Mouse (Mus musculus): ENCODE measurements at regions not wholly inside any gene's neighbourhood (a gene's known extent, or its start where the extent isn't known, plus 50 kb on each side); places are given as distances from the start of the nearest gene placed in this dataset.

- Histone ChIP-seq H3ac (ENCODE audit: control insufficient read depth, insufficient read length) (no peak overlapping the region), H3K79me2 (ENCODE audit: control insufficient read depth, insufficient read depth) (no peaks in the 10 kb centered on the region), H3K27me3 (ENCODE audit: control insufficient read depth, insufficient read depth, insufficient read length) (no peaks in the 10 kb centered on the region), H3K4me3 (no peak overlapping the region), H3K4me2 (ENCODE audit: low read depth) (no peak overlapping the region), H3K36me3 (ENCODE audit: control insufficient read depth, insufficient read depth) (no peaks in the 10 kb centered on the region)
- no peak for TF ChIP-seq POLR2AphosphoS2 (IDR thresholded peaks at IDR 0.05; ENCODE audit: insufficient read length, low read depth)
- TF ChIP-seq MYOG (IDR thresholded peaks at IDR 0.05; ENCODE audit: control insufficient read depth in 1 of 3, insufficient read depth in 1 of 3, insufficient read length in 2 of 3, low read depth in 2 of 3): no peak
Observed at GRCm38 (mm10) chr10:91827074-91827473, 646.0 kb upstream of the Tmpo start.

GRCm38 (mm10) chr10:91823499-91823898, 642.4 kb upstream of the Tmpo start:
- no peaks in the 10 kb centered on the region for H3K27me3 ChIP-seq (ENCODE audit: control insufficient read depth, insufficient read depth, insufficient read length)
- no peak overlapping the region for H3K4me2 ChIP-seq (ENCODE audit: low read depth)
- no peaks in the 10 kb centered on the region for H3K36me3 ChIP-seq (ENCODE audit: control insufficient read depth, insufficient read depth)
- no peak overlapping the region for H3ac ChIP-seq (ENCODE audit: control insufficient read depth, insufficient read length)
- TF ChIP-seq MYOG (IDR thresholded peaks at IDR 0.05; ENCODE audit: control insufficient read depth in 1 of 3, insufficient read depth in 1 of 3, insufficient read length in 2 of 3, low read depth in 2 of 3): no peak
- TF ChIP-seq TCF3 (IDR thresholded peaks at IDR 0.05; ENCODE audit: insufficient read length, low read depth): no peak
- TF ChIP-seq POLR2A (IDR thresholded peaks at IDR 0.05; ENCODE audit: insufficient read length, low read depth): no peak
- no peak for TF ChIP-seq TCF12 (IDR thresholded peaks at IDR 0.05; ENCODE audit: insufficient read depth, poor library complexity, severe bottlenecking)
- no peak for TF ChIP-seq SRF (IDR thresholded peaks at IDR 0.05; ENCODE audit: control insufficient read depth, insufficient read length, low read depth)
- no peak for TF ChIP-seq USF1 (IDR thresholded peaks at IDR 0.05; ENCODE audit: low read depth)
- no peak for TF ChIP-seq E2F4 (IDR thresholded peaks at IDR 0.05; ENCODE audit: insufficient read depth)
- TF ChIP-seq CEBPB (IDR thresholded peaks at IDR 0.05; ENCODE audit: insufficient read depth, poor library complexity, severe bottlenecking): no peak
- no peak overlapping the region for H3K4me3 ChIP-seq
- no peaks in the 10 kb centered on the region for H3K79me2 ChIP-seq (ENCODE audit: control insufficient read depth, insufficient read depth)

- Histone ChIP-seq H3ac (ENCODE audit: control insufficient read depth, insufficient read length) (no peak overlapping the region), H3K4me2 (ENCODE audit: low read depth) (no peak overlapping the region), H3K36me3 (ENCODE audit: control insufficient read depth, insufficient read depth) (no peaks in the 10 kb centered on the region), H3K79me2 (ENCODE audit: control insufficient read depth, insufficient read depth) (no peaks in the 10 kb centered on the region), H3K27me3 (ENCODE audit: control insufficient read depth, insufficient read depth, insufficient read length) (no peaks in the 10 kb centered on the region), H3K4me3 (no peak overlapping the region)
- TF ChIP-seq MAX (IDR thresholded peaks at IDR 0.05; ENCODE audit: low read depth) (no peak), MYOG (IDR thresholded peaks at IDR 0.05; ENCODE audit: control insufficient read depth in 1 of 3, insufficient read depth in 1 of 3, insufficient read length in 2 of 3, low read depth in 2 of 3) (no peak), TCF12 (IDR thresholded peaks at IDR 0.05; ENCODE audit: insufficient read depth, poor library complexity, severe bottlenecking) (no peak), POLR2A (IDR thresholded peaks at IDR 0.05; ENCODE audit: insufficient read length, low read depth) (no peak), USF1 (IDR thresholded peaks at IDR 0.05; ENCODE audit: low read depth) (no peak), POLR2AphosphoS2 (IDR thresholded peaks at IDR 0.05; ENCODE audit: insufficient read length, low read depth) (no peak)
Observed at GRCm38 (mm10) chr10:91804870-91805269, 623.8 kb upstream of the Tmpo start.

All from myocyte (in vitro differentiated cells).